Mouse (Mus musculus) liver, postnatal 0 days (tissue): ENCODE measurements around the gene F2rl1. TPM values are rescaled to one million over a fixed set of nuclear protein-coding genes. Genes with fewer than 3 reads are reported as not detected.

Experiments used
- ATAC-seq: fragments of 200-750 bp; cut with Nextera tagmentation; 2 replicates; pipeline ENCODE4 v1.8.0; 2017; ENCODE audit warnings: mild to moderate bottlenecking, moderate library complexity
- DNase-seq: peaks from one replicate; pipeline ENCODE4 v3.0.0-alpha.2; 2016
- H3K27ac ChIP-seq: fragments of 300-500 bp; sonication (generic); 2 replicates; pipeline ENCODE4 v1.5.1; 2014; ENCODE audit warnings: antibody characterized with exemption, moderate library complexity, mild to moderate bottlenecking, low read depth
- H3K27me3 ChIP-seq: fragments of 300-500 bp; sonication (generic); 2 replicates; pipeline ENCODE4 v1.6.1; 2014; ENCODE audit warnings: low read length, control low read depth, mixed read lengths; ENCODE audit not compliant: insufficient read depth
- H3K36me3 ChIP-seq: fragments of 300-500 bp; sonication (generic); replicated peaks from 2 replicates; pipeline ENCODE4 v1.6.1; 2014; ENCODE audit warnings: mild to moderate bottlenecking, control low read depth, low read length, moderate library complexity, mixed read lengths; ENCODE audit not compliant: insufficient read depth
- H3K4me1 ChIP-seq: fragments of 300-500 bp; sonication (generic); 2 replicates; pipeline ENCODE4 v1.6.1; 2014; ENCODE audit warnings: antibody characterized with exemption, mild to moderate bottlenecking, control low read depth; ENCODE audit not compliant: insufficient read depth
- H3K4me2 ChIP-seq: fragments of 300-500 bp; sonication (generic); 2 replicates; pipeline ENCODE4 v1.6.1; 2014; ENCODE audit warnings: low read depth, mild to moderate bottlenecking, low read length, moderate library complexity, mixed read lengths
- H3K4me3 ChIP-seq: fragments of 300-500 bp; sonication (generic); 2 replicates; pipeline ENCODE4 v1.5.1; 2014; ENCODE audit warnings: low read depth, low read length
- H3K9ac ChIP-seq: fragments of 300-500 bp; sonication (generic); replicated peaks from 2 replicates; pipeline ENCODE4 v1.6.1; 2014; ENCODE audit warnings: mild to moderate bottlenecking, moderate library complexity
- H3K9me3 ChIP-seq: fragments of 300-500 bp; sonication (generic); 2 replicates; pipeline ENCODE4 v1.6.1; 2016; ENCODE audit warnings: mild to moderate bottlenecking, control low read depth, low read length, mixed read lengths
- CTCF ChIP-seq: sonication (generic); IDR thresholded peaks from 2 replicates; pipeline ENCODE4 v1.5.1; 2016; ENCODE audit warnings: antibody characterized with exemption, low read depth
- EP300 ChIP-seq: IDR thresholded peaks from 2 replicates; pipeline ENCODE4 v1.6.1; 2016; ENCODE audit warnings: antibody characterized with exemption, low read depth, mild to moderate bottlenecking
- WGBS: fragments of 180-500 bp; shearing (Covaris S2); extraction: QIAGEN DNeasy Blood & Tissue Kit; methylation state at CpG from one replicate; pipeline ENCODE4 v1.1.7; 2014; ENCODE audit not compliant: insufficient replicate concordance; 5-methylcytosine and 5-hydroxymethylcytosine counted together
- polyA plus RNA-seq: library from polyadenylated mRNA; unstranded; fragments of >200 nt; fragmentation: Nextera tagmentation; extraction: Ambion mirVana; gene quantifications from 2 replicates; pipeline ENCODE4 v1.2.1, GENCODE M21; 2015

Gene F2rl1
- polyA plus RNA-seq, 1 experiment from 2014 or later = 0.31 TPM

GRCm38 (mm10) chr13:95563066-95563610, 38.1 kb upstream of the F2rl1 start:
- Histone ChIP-seq H3K36me3 (no peaks in the 10 kb centered on the region), H3K27ac (no peak overlapping the region), H3K9ac (no peak overlapping the region), H3K9me3 (no peaks in the 10 kb centered on the region), H3K27me3 (no peaks in the 10 kb centered on the region), H3K4me1 (no peaks in the 10 kb centered on the region), H3K4me2 (no peak overlapping the region), H3K4me3 (no peak overlapping the region)
- no peak for TF ChIP-seq CTCF
- no peak for TF ChIP-seq EP300
- no peak for DNase-seq
- WGBS = 59% methylated on average over 10 of the region's 10 CpGs
- no peak for ATAC-seq

DNA sequence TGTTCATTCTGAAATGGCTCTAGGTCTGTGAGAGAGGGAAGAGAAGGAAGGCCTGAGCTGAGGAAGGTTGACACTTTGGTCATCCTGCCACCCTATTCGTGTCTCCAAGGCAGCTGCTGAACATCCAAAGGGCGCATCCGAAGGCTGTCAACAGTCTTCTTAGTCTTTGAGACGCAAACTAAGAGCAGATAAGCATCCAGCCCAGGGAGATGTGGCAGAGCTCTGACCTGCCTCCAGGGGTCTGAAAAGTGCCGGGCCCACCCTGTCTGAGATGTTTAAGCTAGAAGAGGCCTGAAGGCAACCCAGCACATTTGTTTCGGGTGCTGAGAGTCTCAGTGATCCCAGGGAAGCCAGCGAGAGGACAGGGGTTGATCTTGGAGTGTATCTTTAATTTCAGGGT, 32.3 kb upstream of the F2rl1 start:
- Histone ChIP-seq H3K27me3 (no peaks in the 10 kb centered on the region), H3K9ac (no peak overlapping the region), H3K4me1 (peaks cover 6% of the 10 kb centered on the region; the same call in 1 of the 2 replicates), H3K36me3 (no peaks in the 10 kb centered on the region), H3K4me2 (no peak overlapping the region), H3K27ac (no peak overlapping the region), H3K4me3 (no peak overlapping the region), H3K9me3 (no peaks in the 10 kb centered on the region)
- TF ChIP-seq EP300 (no peak), CTCF (no peak)
- DNase-seq = no peak
- 81% methylated on average over 7 of the region's 7 CpGs for WGBS
- no peak for ATAC-seq

DNA sequence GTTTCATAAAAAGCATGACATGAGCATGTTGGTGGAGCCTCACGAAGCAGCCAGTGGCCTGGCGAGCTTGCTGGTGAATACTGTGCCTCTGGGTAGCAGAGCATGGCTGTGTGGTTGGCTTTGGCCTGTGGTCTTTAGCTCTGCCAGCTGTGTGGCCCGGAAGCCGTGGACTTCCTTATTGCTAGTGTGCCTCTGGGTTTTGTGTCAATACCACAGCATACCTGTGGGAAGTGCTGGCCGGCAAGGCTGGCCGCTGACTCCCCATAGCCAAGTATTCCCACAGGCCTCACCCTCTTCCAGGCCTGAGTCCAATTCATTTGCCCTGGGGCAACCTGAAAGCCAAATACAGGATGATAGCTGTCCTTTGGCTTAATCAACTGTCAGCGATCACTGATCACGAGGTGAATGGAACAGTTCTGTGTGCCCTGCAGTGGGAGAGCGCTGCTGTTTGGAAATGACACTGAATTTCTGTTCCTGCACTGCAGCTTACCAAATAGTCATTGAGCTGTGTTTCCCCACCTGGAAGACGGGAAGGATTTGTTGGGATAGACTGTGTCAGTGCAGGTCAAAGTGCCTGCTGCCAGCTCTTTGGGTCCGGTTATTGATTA, 29.0 kb upstream of the F2rl1 start:
- peak overlapping the region; percentile 66; the same call in 1 of the 2 replicates for H3K27ac ChIP-seq
- WGBS = 39% methylated on average over 11 of the region's 11 CpGs
- H3K4me3 ChIP-seq = no peak overlapping the region
- no peak overlapping the region for H3K9ac ChIP-seq
- ATAC-seq (peak; percentile 88), DNase-seq (peak; percentile 34)
- TF ChIP-seq EP300 = no peak
- TF ChIP-seq CTCF = no peak
- H3K27me3 ChIP-seq = 0 out of 2 replicates have a peak, but pooled peaks cover 4% of the 10 kb centered on the region
- H3K4me2 ChIP-seq = no peak overlapping the region
- no peaks in the 10 kb centered on the region for H3K36me3 ChIP-seq
- no peaks in the 10 kb centered on the region for H3K9me3 ChIP-seq
- H3K4me1 ChIP-seq = peaks cover 6% of the 10 kb centered on the region; the same call in 1 of the 2 replicates

DNA sequence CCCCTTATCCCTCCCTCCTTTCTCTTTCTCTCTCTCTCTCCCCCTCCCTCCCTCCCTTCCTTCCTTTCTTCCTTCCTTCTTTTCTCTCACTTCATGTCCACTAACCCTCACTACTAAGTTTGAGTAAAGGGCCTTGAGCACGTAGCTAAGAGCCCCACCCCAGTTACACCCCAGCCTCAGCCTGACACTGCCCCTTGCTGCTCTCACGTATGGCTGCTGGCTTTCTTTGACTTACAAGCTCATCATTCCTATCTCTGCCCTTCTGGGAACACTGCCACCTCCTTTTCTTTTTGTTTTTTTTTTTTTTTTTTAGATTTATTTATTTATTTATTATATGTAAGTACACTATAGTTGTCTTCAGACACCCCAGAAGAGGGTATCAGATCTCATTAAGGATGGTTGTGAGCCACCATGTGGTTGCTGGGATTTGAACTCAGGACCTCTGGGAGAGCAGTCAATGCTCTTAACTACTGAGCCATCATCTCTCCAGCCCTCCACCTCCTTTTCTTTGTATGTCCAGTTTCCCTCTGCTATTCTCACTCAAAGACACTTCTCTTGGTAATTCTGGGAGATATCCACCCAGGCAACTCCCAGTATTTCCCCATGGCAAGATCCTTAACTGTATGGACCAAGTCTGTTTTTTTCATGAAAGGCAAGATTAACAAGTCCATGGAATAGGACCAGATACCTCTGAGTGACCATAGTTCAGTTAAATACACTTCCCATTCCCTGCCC, 25.8 kb upstream of the F2rl1 start:
- Histone ChIP-seq H3K36me3 (no peaks in the 10 kb centered on the region), H3K9ac (no peak overlapping the region), H3K4me1 (peaks cover 6% of the 10 kb centered on the region; the same call in 1 of the 2 replicates), H3K27me3 (0 out of 2 replicates have a peak, but pooled peaks cover 9% of the 10 kb centered on the region), H3K4me3 (no peak overlapping the region), H3K9me3 (no peaks in the 10 kb centered on the region), H3K27ac (no peak overlapping the region), H3K4me2 (no peak overlapping the region)
- TF ChIP-seq EP300 = no peak
- no peak for TF ChIP-seq CTCF
- no peak for DNase-seq
- 53% methylated on average over 2 of the region's 2 CpGs for WGBS
- ATAC-seq = no peak

DNA sequence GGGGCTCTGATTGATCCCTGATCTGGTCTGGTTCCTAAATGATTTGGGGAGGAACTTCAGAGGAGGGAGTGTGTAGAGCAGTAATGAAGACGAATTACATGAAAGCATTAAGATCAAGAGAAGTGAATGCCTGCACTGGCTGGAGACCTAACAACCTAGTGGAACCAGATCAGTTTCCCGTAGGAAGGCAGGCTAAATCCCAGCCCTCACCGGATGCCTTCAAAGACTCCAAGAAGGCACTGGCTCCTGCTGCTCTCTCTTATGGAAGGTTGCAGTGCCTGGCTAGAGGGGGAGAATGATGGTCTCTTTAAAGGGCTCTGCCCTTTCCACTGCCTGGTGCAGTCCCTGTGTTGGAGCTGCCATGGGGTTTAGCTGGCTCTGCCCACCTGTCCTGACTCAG, 24.4 kb upstream of the F2rl1 start:
- DNase-seq (no peak), ATAC-seq (no peak)
- 0 out of 2 replicates have a peak, but pooled peaks cover 12% of the 10 kb centered on the region for H3K27me3 ChIP-seq
- no peak overlapping the region for H3K4me3 ChIP-seq
- no peak overlapping the region for H3K4me2 ChIP-seq
- no peak overlapping the region for H3K27ac ChIP-seq
- TF ChIP-seq EP300 (no peak), CTCF (no peak)
- H3K36me3 ChIP-seq = no peaks in the 10 kb centered on the region
- 43% methylated on average over 3 of the region's 3 CpGs for WGBS
- no peak overlapping the region for H3K9ac ChIP-seq
- peaks cover 6% of the 10 kb centered on the region; the same call in 1 of the 2 replicates for H3K4me1 ChIP-seq
- H3K9me3 ChIP-seq = no peaks in the 10 kb centered on the region

- H3K9ac ChIP-seq = no peak overlapping the region
- TF ChIP-seq CTCF (no peak), EP300 (no peak)
- H3K4me1 ChIP-seq = peaks cover 4% of the 10 kb centered on the region; the same call in 1 of the 2 replicates
- no peak for DNase-seq
- no peak overlapping the region for H3K27ac ChIP-seq
- H3K36me3 ChIP-seq = no peaks in the 10 kb centered on the region
- ATAC-seq = no peak
- peak overlapping the region; percentile 34; the same call in 1 of the 2 replicates for H3K4me2 ChIP-seq
- WGBS = 25% methylated on average over 6 of the region's 6 CpGs
- H3K4me3 ChIP-seq = no peak overlapping the region
- no peaks in the 10 kb centered on the region for H3K9me3 ChIP-seq
- 0 out of 2 replicates have a peak, but pooled peaks cover 12% of the 10 kb centered on the region for H3K27me3 ChIP-seq
Observed at GRCm38 (mm10) chr13:95548856-95549255, 23.8 kb upstream of the F2rl1 start.
